Mouse (Mus musculus) lung, embryonic 16.5 days (tissue): ENCODE results near the gene Nos1ap. TPM values are rescaled to one million over a fixed set of nuclear protein-coding genes. Genes with fewer than 3 reads are reported as not detected.

Experiments used
- ATAC-seq: fragments of 200-750 bp; cut with Nextera tagmentation; 2 replicates; pipeline ENCODE4 v1.8.0; 2017; ENCODE audit warnings: low read depth, mild to moderate bottlenecking, moderate library complexity
- H3K27ac ChIP-seq: fragments of 300-500 bp; sonication (generic); 2 replicates; pipeline ENCODE4 v1.5.1; 2014; ENCODE audit warnings: mild to moderate bottlenecking, control low read depth, low read length
- H3K27me3 ChIP-seq: fragments of 300-500 bp; sonication (generic); 2 replicates; pipeline ENCODE4 v1.6.1; 2014; ENCODE audit warnings: low read depth, low read length, mixed read lengths; ENCODE audit not compliant: control insufficient read depth, insufficient read depth
- H3K36me3 ChIP-seq: fragments of 300-500 bp; sonication (generic); 2 replicates; pipeline ENCODE4 v1.6.1; 2014; ENCODE audit warnings: low read length; ENCODE audit not compliant: control insufficient read depth, insufficient read depth
- H3K4me1 ChIP-seq: fragments of 300-500 bp; sonication (generic); replicated peaks from 2 replicates; pipeline ENCODE4 v1.6.1; 2014; ENCODE audit warnings: low read length, mixed read lengths; ENCODE audit not compliant: control insufficient read depth, insufficient read depth
- H3K4me2 ChIP-seq: fragments of 300-500 bp; sonication (generic); 2 replicates; pipeline ENCODE4 v1.6.1; 2014; ENCODE audit warnings: low read depth, low read length, control low read depth
- H3K4me3 ChIP-seq: fragments of 300-500 bp; sonication (generic); 2 replicates; pipeline ENCODE4 v1.5.1; 2014; ENCODE audit warnings: mild to moderate bottlenecking, low read length, control low read depth
- H3K9ac ChIP-seq: fragments of 300-500 bp; sonication (generic); 2 replicates; pipeline ENCODE4 v1.6.1; 2014; ENCODE audit warnings: low read length, control low read depth
- H3K9me3 ChIP-seq: fragments of 300-500 bp; sonication (generic); 2 replicates; pipeline ENCODE4 v1.6.1; 2016; ENCODE audit warnings: low read length; ENCODE audit not compliant: control insufficient read depth
- WGBS: fragments of 180-500 bp; shearing (Covaris S2); extraction: QIAGEN DNeasy Blood & Tissue Kit; methylation state at CpG from one replicate; pipeline ENCODE4 v1.1.7; 2014; 5-methylcytosine and 5-hydroxymethylcytosine counted together
- polyA plus RNA-seq: library from polyadenylated mRNA; unstranded; fragments of >200 nt; fragmentation: Nextera tagmentation; extraction: Ambion mirVana; gene quantifications from 2 replicates; pipeline ENCODE4 v1.2.1, GENCODE M21; 2015

The Nos1ap gene
- polyA plus RNA-seq, 1 experiment from 2014 or later, result 7.1 TPM

- H3K4me3 ChIP-seq, result no peak overlapping the region
- no peaks in the 10 kb centered on the region for H3K4me1 ChIP-seq
- H3K9me3 ChIP-seq, result no peaks in the 10 kb centered on the region
- no peak for ATAC-seq
- no peaks in the 10 kb centered on the region for H3K27me3 ChIP-seq
- H3K9ac ChIP-seq, result no peak overlapping the region
- 73% methylated on average over 2 of the region's 2 CpGs for WGBS
- no peak overlapping the region for H3K4me2 ChIP-seq
- no peaks in the 10 kb centered on the region for H3K36me3 ChIP-seq
- H3K27ac ChIP-seq, result no peak overlapping the region
These were observed 97.1 kb downstream of the Nos1ap start for GRCm38 (mm10) chr1:170492527-170492926.

- no peaks in the 10 kb centered on the region for H3K36me3 ChIP-seq
- no peaks in the 10 kb centered on the region for H3K9me3 ChIP-seq
- ATAC-seq, result no peak
- WGBS, result 59% methylated on average over 4 of the region's 4 CpGs
- H3K27ac ChIP-seq, result no peak overlapping the region
- no peaks in the 10 kb centered on the region for H3K27me3 ChIP-seq
- H3K4me1 ChIP-seq, result no peaks in the 10 kb centered on the region
- no peak overlapping the region for H3K4me2 ChIP-seq
- no peak overlapping the region for H3K4me3 ChIP-seq
- H3K9ac ChIP-seq, result no peak overlapping the region
These were observed 97.6 kb downstream of the Nos1ap start for GRCm38 (mm10) chr1:170492027-170492426.

- no peak for ATAC-seq
- H3K9ac ChIP-seq, result no peak overlapping the region
- no peaks in the 10 kb centered on the region for H3K36me3 ChIP-seq
- H3K27me3 ChIP-seq, result no peaks in the 10 kb centered on the region
- no peak overlapping the region for H3K4me2 ChIP-seq
- H3K4me1 ChIP-seq, result 0 out of 2 replicates have a peak, but pooled peaks cover 6% of the 10 kb centered on the region
- 80% methylated on average over 7 of the region's 7 CpGs for WGBS
- no peak overlapping the region for H3K27ac ChIP-seq
- H3K9me3 ChIP-seq, result no peaks in the 10 kb centered on the region
- H3K4me3 ChIP-seq, result no peak overlapping the region
These were observed 99.7 kb downstream of the Nos1ap start for GRCm38 (mm10) chr1:170489936-170490335.

- no peaks in the 10 kb centered on the region for H3K9me3 ChIP-seq
- whole genome bisulfite sequencing, result 84% methylated on average over 6 of the region's 6 CpGs
These were observed 100.2 kb downstream of the Nos1ap start for GRCm38 (mm10) chr1:170489450-170489849.

GRCm38 (mm10) chr1:170485119-170485518 lies 104.5 kb downstream of the Nos1ap start:
- Histone ChIP-seq H3K27me3 (no peaks in the 10 kb centered on the region), H3K4me3 (no peak overlapping the region), H3K27ac (no peak overlapping the region), H3K4me2 (no peak overlapping the region), H3K4me1 (peaks cover 21% of the 10 kb centered on the region), H3K36me3 (no peaks in the 10 kb centered on the region), H3K9ac (no peak overlapping the region), H3K9me3 (no peaks in the 10 kb centered on the region)
- WGBS, result 19% methylated on average over 4 of the region's 4 CpGs
- ATAC-seq, result no peak

More at GRCm38 (mm10) chr1:170489450-170489849, 100.2 kb downstream of the Nos1ap start:
- ATAC-seq, result no peak
- no peaks in the 10 kb centered on the region for H3K27me3 ChIP-seq
- H3K4me2 ChIP-seq, result no peak overlapping the region
- H3K9ac ChIP-seq, result no peak overlapping the region
- no peaks in the 10 kb centered on the region for H3K36me3 ChIP-seq
- H3K4me1 ChIP-seq, result 0 out of 2 replicates have a peak, but pooled peaks cover 8% of the 10 kb centered on the region
- no peak overlapping the region for H3K4me3 ChIP-seq
- no peak overlapping the region for H3K27ac ChIP-seq

- no peak overlapping the region for H3K4me3 ChIP-seq
- no peaks in the 10 kb centered on the region for H3K27me3 ChIP-seq
- H3K27ac ChIP-seq, result no peak overlapping the region
- no peaks in the 10 kb centered on the region for H3K36me3 ChIP-seq
- H3K4me2 ChIP-seq, result no peak overlapping the region
- WGBS, result 70% methylated on average over 7 of the region's 8 CpGs
- no peaks in the 10 kb centered on the region for H3K9me3 ChIP-seq
- ATAC-seq, result no peak
- no peak overlapping the region for H3K9ac ChIP-seq
- peaks cover 42% of the 10 kb centered on the region for H3K4me1 ChIP-seq
These were observed 107.3 kb downstream of the Nos1ap start for GRCm38 (mm10) chr1:170482236-170482905.

- Histone ChIP-seq H3K36me3 (no peaks in the 10 kb centered on the region), H3K27ac (0 out of 2 replicates have a peak overlapping the region, but pooled peaks have one; percentile 5), H3K27me3 (no peaks in the 10 kb centered on the region), H3K4me1 (peaks cover 42% of the 10 kb centered on the region), H3K4me3 (no peak overlapping the region), H3K4me2 (no peak overlapping the region), H3K9me3 (no peaks in the 10 kb centered on the region), H3K9ac (no peak overlapping the region)
- WGBS, result 64% methylated on average over 3 of the region's 3 CpGs
- no peak for ATAC-seq
These were observed 108.6 kb downstream of the Nos1ap start for GRCm38 (mm10) chr1:170481093-170481492.

GRCm38 (mm10) chr1:170479458-170479798 lies 110.2 kb downstream of the Nos1ap start:
- peak; percentile 88 for ATAC-seq
- Histone ChIP-seq H3K9ac (no peak overlapping the region), H3K4me1 (peaks cover 34% of the 10 kb centered on the region), H3K27me3 (no peaks in the 10 kb centered on the region), H3K4me3 (no peak overlapping the region), H3K4me2 (no peak overlapping the region), H3K9me3 (no peaks in the 10 kb centered on the region), H3K27ac (no peak overlapping the region), H3K36me3 (no peaks in the 10 kb centered on the region)
- WGBS, result 17% methylated on average over 3 of the region's 3 CpGs

GRCm38 (mm10) chr1:170478791-170479457 lies 110.7 kb downstream of the Nos1ap start:
- H3K4me3 ChIP-seq, result no peak overlapping the region
- H3K4me2 ChIP-seq, result no peak overlapping the region
- H3K36me3 ChIP-seq, result no peaks in the 10 kb centered on the region
- no peak overlapping the region for H3K9ac ChIP-seq
- H3K27me3 ChIP-seq, result no peaks in the 10 kb centered on the region
- H3K9me3 ChIP-seq, result no peaks in the 10 kb centered on the region
- peak overlapping the region; percentile 71 for H3K27ac ChIP-seq
- peaks cover 34% of the 10 kb centered on the region for H3K4me1 ChIP-seq
- WGBS, result 33% methylated on average over 4 of the region's 4 CpGs
- ATAC-seq, result peak; percentile 43
